Mouse (Mus musculus) liver, embryonic 13.5 days (tissue): Measurements from ENCODE around the gene Cpne8. TPM values are rescaled to one million over a fixed set of nuclear protein-coding genes. Genes with fewer than 3 reads are reported as not detected.

Source experiments
- ATAC-seq: fragments of 200-750 bp; cut with Nextera tagmentation; 2 replicates; pipeline ENCODE4 v1.8.0; 2017; ENCODE audit warnings: low read depth, mild to moderate bottlenecking, moderate number of reproducible peaks, moderate library complexity
- DNase-seq: peaks from one replicate; pipeline ENCODE4 v3.0.0; 2022
- H3K27ac ChIP-seq: fragments of 300-500 bp; sonication (generic); 2 replicates; pipeline ENCODE4 v1.5.1; 2015; ENCODE audit warnings: moderate library complexity, mild to moderate bottlenecking, inconsistent platforms
- H3K27me3 ChIP-seq: fragments of 300-500 bp; sonication (generic); 2 replicates; pipeline ENCODE4 v1.6.1; 2015; ENCODE audit warnings: mild to moderate bottlenecking, inconsistent platforms
- H3K36me3 ChIP-seq: fragments of 300-500 bp; sonication (generic); 2 replicates; pipeline ENCODE4 v1.6.1; 2015; ENCODE audit warnings: mild to moderate bottlenecking, inconsistent platforms
- H3K4me1 ChIP-seq: fragments of 300-500 bp; sonication (generic); replicated peaks from 2 replicates; pipeline ENCODE4 v1.6.1; 2015; ENCODE audit warnings: inconsistent platforms
- H3K4me2 ChIP-seq: fragments of 300-500 bp; sonication (generic); 2 replicates; pipeline ENCODE4 v1.6.1; 2015; ENCODE audit warnings: inconsistent platforms, mild to moderate bottlenecking, moderate library complexity
- H3K4me3 ChIP-seq: fragments of 300-500 bp; sonication (generic); replicated peaks from 2 replicates; pipeline ENCODE4 v1.5.1; 2015; ENCODE audit warnings: mild to moderate bottlenecking, inconsistent platforms
- H3K9ac ChIP-seq: fragments of 300-500 bp; sonication (generic); 2 replicates; pipeline ENCODE4 v1.6.1; 2015; ENCODE audit warnings: mild to moderate bottlenecking, inconsistent platforms
- H3K9me3 ChIP-seq: fragments of 300-500 bp; sonication (generic); replicated peaks from 2 replicates; pipeline ENCODE4 v1.6.1; 2016; ENCODE audit warnings: inconsistent platforms
- WGBS: fragments of 180-500 bp; shearing (Covaris S2); methylation state at CpG from one replicate; pipeline ENCODE4 v1.1.7; 2015; ENCODE audit not compliant: insufficient replicate concordance; 5-methylcytosine and 5-hydroxymethylcytosine counted together
- polyA plus RNA-seq: library from polyadenylated mRNA; unstranded; fragments of >200 nt; fragmentation: Nextera tagmentation; extraction: Ambion mirVana; gene quantifications from 2 replicates; pipeline ENCODE4 v1.2.1, GENCODE M21; 2015

The Cpne8 gene
- polyA plus RNA-seq, 1 experiment from 2014 or later: 1.5 TPM

DNA sequence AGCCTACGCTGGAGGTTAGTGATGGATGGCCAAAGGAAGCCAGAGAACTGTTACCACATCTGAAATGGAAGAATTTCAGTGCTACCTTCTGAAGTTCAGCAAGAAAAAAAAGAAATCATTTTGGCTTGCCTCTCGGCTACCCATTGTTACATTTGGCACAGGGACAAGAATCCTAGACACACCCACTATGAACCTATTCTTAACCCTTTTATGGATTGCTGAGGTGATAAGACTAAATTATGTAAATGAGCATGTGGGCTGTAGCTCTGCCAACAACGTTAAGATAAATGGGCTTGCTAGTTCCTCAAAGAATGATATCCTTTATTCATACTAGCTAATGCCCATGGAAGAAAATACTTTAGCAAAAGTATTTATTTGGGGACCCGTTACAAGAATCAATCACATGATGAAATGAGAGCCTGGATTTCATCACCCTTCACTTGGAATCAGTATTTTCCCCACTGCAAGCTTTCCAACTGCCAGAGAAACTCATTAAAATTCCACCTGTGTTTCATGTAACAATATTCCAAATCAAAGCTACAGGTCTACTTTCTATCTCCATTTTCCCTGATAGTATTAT lies 69.3 kb downstream of the Cpne8 start:
- no peaks in the 10 kb centered on the region for H3K36me3 ChIP-seq
- H3K27ac ChIP-seq: no peak overlapping the region
- H3K4me3 ChIP-seq: no peak overlapping the region
- no peak overlapping the region for H3K9ac ChIP-seq
- no peaks in the 10 kb centered on the region for H3K27me3 ChIP-seq
- ATAC-seq (no peak), DNase-seq (no peak)
- no peak overlapping the region for H3K4me2 ChIP-seq
- H3K9me3 ChIP-seq: no peaks in the 10 kb centered on the region
- WGBS: 49% methylated on average over 4 of the region's 4 CpGs
- H3K4me1 ChIP-seq: no peaks in the 10 kb centered on the region

DNA sequence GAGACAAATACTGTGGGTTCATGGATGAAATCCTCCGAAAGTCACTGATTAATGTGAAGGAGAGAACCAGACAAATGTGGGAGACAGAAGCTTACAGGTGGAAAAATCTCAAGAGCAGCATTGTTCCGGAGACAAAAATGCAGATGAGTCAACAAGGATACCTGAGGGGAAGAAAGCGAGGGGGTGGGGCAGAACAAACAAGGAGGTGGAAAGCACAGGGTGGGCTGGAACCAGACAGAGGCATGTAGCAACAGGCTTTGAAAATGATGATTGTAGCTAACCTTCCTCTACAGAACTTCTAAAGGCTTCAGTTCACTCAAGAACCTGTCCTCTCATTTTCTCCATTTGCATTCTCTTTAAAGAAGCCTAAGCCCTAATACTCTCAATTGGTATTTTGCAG lies 70.9 kb downstream of the Cpne8 start:
- 46% methylated on average over 3 of the region's 3 CpGs for WGBS
- Histone ChIP-seq H3K27ac (no peak overlapping the region), H3K9me3 (no peaks in the 10 kb centered on the region), H3K9ac (no peak overlapping the region), H3K4me1 (no peaks in the 10 kb centered on the region), H3K36me3 (no peaks in the 10 kb centered on the region), H3K4me2 (no peak overlapping the region), H3K4me3 (no peak overlapping the region), H3K27me3 (no peaks in the 10 kb centered on the region)
- DNase-seq: no peak
- ATAC-seq: no peak

DNA sequence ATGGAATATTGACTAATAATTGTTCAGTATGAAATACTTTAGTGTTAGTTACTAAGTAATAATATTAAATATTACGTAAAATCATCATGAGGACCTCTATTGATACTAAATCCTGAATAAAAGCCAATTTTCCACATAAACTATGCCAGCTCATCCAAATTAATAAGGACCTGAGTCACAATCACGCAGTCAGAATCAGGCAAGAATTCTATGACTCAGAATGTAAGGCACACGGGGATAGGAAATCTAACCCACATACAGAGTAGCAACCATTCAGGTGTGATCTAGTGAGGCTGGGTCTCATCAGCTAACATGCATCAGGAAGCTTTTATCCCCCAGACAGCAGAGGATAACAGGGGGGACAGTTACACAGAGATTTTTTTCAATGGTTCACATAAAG lies 72.1 kb downstream of the Cpne8 start:
- ATAC-seq: no peak
- H3K4me2 ChIP-seq: no peak overlapping the region
- H3K9me3 ChIP-seq: no peaks in the 10 kb centered on the region
- 67% methylated on average over 3 of the region's 3 CpGs for WGBS
- no peaks in the 10 kb centered on the region for H3K4me1 ChIP-seq
- no peak overlapping the region for H3K27ac ChIP-seq
- DNase-seq: no peak
- H3K9ac ChIP-seq: no peak overlapping the region
- no peaks in the 10 kb centered on the region for H3K27me3 ChIP-seq
- H3K4me3 ChIP-seq: no peak overlapping the region
- H3K36me3 ChIP-seq: no peaks in the 10 kb centered on the region

DNA sequence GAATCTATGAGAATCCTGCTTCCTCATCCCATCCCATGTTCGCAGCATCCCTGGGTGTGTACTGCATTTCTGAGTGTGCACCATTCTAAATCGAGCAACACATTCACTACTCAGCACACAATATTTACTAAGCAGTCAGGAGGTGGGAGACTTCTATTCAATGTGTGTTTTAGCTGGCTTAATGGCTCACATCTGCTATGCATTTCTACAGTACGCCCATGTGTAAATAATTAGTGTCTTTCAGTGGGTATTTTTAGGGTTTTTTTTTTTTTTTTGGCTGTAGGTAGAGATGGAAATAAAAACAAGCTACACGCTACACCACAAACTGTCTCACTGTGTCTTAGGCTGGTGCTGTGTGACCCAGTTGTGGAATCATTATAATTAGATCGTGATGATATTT lies 75.6 kb downstream of the Cpne8 start:
- Histone ChIP-seq H3K27me3 (no peaks in the 10 kb centered on the region), H3K9ac (no peak overlapping the region), H3K4me1 (no peaks in the 10 kb centered on the region), H3K4me2 (no peak overlapping the region), H3K27ac (no peak overlapping the region), H3K9me3 (no peaks in the 10 kb centered on the region), H3K36me3 (no peaks in the 10 kb centered on the region), H3K4me3 (no peak overlapping the region)
- DNase-seq (no peak), ATAC-seq (no peak)
- 65% methylated on average over 5 of the region's 5 CpGs for WGBS

DNA sequence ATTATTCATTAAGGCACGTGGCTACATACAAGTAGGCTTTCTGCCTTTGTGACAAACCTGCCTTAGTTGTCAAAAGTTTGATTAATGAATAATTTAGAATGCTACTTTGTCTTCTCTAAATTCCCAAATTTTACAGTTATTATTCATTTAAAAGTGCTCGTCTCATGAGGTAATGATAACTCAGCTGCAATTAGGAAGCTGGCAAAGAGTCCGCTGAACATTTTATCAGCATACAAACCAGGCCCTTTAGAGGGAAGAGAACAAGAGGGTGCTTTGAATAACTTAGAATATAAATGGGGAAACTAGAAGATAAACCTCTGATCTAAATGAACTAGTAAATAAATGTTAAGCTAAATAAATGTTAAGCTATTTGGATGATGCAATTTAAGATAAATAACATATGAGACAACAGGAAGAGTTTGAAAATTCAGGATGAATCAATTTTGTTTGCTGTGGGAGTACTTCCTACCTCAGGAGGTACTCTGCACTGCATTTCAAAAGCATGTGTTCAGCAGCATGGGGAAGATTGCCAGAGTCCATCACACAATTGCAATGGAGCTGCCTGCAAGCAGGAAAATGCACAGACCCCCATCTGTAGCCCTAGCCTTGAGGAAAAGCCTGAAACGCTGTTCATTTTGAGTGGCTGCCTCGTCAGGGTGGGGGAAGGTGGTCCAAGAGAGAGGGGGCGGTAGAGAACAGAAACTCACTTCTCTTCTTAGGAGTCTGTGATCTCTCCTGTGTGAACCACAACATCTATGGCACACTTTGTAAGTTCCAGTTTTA lies 81.3 kb downstream of the Cpne8 start:
- DNase-seq (no peak), ATAC-seq (no peak)
- no peak overlapping the region for H3K27ac ChIP-seq
- 60% methylated on average over 6 of the region's 6 CpGs for WGBS
- H3K9ac ChIP-seq: no peak overlapping the region
- H3K4me3 ChIP-seq: no peak overlapping the region
- H3K4me1 ChIP-seq: no peaks in the 10 kb centered on the region
- H3K9me3 ChIP-seq: no peaks in the 10 kb centered on the region
- no peaks in the 10 kb centered on the region for H3K36me3 ChIP-seq
- H3K4me2 ChIP-seq: no peak overlapping the region
- H3K27me3 ChIP-seq: no peaks in the 10 kb centered on the region

DNA sequence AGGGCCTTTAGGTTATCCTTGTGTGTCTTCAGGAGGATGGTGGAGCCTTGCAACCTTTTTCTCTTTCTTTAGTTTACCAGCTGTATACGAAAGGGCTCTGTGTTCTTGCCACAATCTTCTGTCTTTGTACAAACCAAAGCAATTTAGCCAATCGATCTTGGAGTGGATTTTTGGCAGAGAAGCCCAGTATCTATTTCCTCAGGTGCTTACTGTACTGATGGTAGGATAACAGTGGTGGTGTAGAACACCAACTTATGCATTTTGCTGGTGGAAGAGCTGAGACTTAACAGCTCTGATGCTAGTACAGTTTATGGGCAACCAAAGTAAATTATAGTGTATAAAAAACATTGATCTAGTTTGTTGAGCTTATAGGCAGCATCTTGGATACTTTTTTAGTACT lies 83.6 kb downstream of the Cpne8 start:
- H3K4me2 ChIP-seq: no peak overlapping the region
- no peak overlapping the region for H3K4me3 ChIP-seq
- H3K9me3 ChIP-seq: no peaks in the 10 kb centered on the region
- H3K27ac ChIP-seq: no peak overlapping the region
- DNase-seq (no peak), ATAC-seq (no peak)
- no peaks in the 10 kb centered on the region for H3K36me3 ChIP-seq
- no peaks in the 10 kb centered on the region for H3K4me1 ChIP-seq
- H3K27me3 ChIP-seq: no peaks in the 10 kb centered on the region
- H3K9ac ChIP-seq: no peak overlapping the region
- 49% methylated on average over 2 of the region's 2 CpGs for WGBS

DNA sequence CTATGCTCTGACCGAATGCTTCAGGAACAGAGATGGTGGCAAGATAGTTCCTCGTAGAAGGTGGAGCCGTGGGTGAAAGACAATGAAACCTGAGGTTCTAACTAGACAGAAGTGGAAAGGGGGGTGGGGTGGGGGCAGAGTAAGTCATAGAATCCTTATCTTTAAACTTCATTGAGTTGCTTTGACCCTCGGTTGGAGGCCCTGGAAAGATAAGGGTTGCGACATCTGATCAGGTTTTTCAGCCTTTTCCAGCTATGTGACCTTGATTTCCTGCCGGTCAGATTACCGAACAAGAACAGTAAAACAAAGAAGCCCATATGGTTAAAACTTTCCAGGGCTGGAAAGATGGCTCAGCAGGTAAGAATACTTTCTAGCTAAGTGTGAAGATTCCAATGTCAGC lies 89.6 kb downstream of the Cpne8 start:
- 29% methylated on average over 7 of the region's 7 CpGs for WGBS
- Histone ChIP-seq H3K27me3 (no peaks in the 10 kb centered on the region), H3K4me3 (no peak overlapping the region), H3K9me3 (no peaks in the 10 kb centered on the region), H3K9ac (no peak overlapping the region), H3K4me2 (no peak overlapping the region), H3K36me3 (no peaks in the 10 kb centered on the region), H3K4me1 (no peaks in the 10 kb centered on the region), H3K27ac (no peak overlapping the region)
- no peak for ATAC-seq
- no peak for DNase-seq

DNA sequence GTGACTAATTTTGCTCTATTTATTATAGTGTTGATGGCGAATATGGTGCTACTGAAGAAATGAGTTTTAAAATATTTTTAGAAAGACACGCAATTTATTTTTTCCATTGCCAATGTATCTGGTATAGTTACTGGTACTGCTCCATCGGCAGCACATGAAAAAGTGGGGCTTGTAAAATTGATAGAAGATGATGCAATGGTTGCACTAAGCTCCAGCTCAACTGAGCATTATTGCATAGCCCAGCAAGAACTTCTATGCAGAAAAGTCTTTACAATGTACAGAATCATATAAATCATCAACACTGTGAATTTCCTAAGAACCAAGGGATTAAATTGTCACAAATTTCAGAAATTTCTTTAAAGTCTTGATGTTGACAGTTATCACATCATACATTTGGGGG lies 101.8 kb downstream of the Cpne8 start:
- H3K27me3 ChIP-seq: no peaks in the 10 kb centered on the region
- no peak overlapping the region for H3K4me3 ChIP-seq
- no peak overlapping the region for H3K27ac ChIP-seq
- 71% methylated on average over 3 of the region's 3 CpGs for WGBS
- no peaks in the 10 kb centered on the region for H3K9me3 ChIP-seq
- no peak overlapping the region for H3K9ac ChIP-seq
- no peak overlapping the region for H3K4me2 ChIP-seq
- DNase-seq (no peak), ATAC-seq (no peak)
- H3K36me3 ChIP-seq: no peaks in the 10 kb centered on the region
- H3K4me1 ChIP-seq: no peaks in the 10 kb centered on the region

DNA sequence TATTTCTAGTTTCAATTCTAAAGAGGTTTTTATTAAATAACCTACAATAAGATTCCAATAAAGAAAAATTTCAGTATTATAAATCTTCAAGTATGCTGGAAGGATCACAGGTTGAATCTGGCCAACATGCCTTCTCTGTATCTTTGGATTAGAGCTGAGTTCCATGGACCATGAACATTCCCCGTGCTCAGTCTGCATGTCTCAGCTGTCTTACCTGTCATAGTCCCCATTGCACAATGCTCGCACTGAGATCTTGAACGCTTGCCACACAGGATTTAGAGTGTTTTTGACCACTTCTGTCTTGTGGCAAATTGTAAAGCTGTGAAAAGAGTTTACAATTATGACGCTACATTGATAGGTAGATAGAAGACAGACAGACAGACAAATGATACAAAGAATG lies 110.0 kb downstream of the Cpne8 start:
- no peaks in the 10 kb centered on the region for H3K27me3 ChIP-seq
- H3K36me3 ChIP-seq: no peaks in the 10 kb centered on the region
- H3K9me3 ChIP-seq: no peaks in the 10 kb centered on the region
- DNase-seq (no peak), ATAC-seq (no peak)
- H3K27ac ChIP-seq: no peak overlapping the region
- no peaks in the 10 kb centered on the region for H3K4me1 ChIP-seq
- H3K4me3 ChIP-seq: no peak overlapping the region
- H3K4me2 ChIP-seq: no peak overlapping the region
- no peak overlapping the region for H3K9ac ChIP-seq
- WGBS: 68% methylated on average over 4 of the region's 4 CpGs

DNA sequence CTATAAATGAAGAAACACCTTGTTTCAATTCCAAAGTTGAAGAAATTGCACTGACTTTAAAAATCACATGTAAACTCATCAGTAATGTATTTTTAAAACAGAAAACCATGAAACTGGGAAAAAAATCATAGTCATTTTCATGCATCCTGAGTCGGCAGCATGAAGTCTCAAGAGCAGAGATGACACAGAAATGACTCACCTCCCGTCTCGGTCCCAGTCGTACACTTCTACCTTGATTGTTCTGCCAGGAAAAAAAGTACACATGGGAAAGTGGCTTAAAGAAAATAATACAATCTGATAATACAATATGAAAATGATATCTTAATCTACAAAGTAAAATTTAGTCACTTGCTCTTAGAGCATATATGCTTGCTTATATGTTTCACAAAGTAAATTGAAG lies 111.2 kb downstream of the Cpne8 start:
- no peaks in the 10 kb centered on the region for H3K4me1 ChIP-seq
- no peak overlapping the region for H3K9ac ChIP-seq
- ATAC-seq (no peak), DNase-seq (no peak)
- H3K36me3 ChIP-seq: no peaks in the 10 kb centered on the region
- H3K4me2 ChIP-seq: no peak overlapping the region
- no peaks in the 10 kb centered on the region for H3K9me3 ChIP-seq
- no peaks in the 10 kb centered on the region for H3K27me3 ChIP-seq
- H3K27ac ChIP-seq: no peak overlapping the region
- 76% methylated on average over 4 of the region's 4 CpGs for WGBS
- no peak overlapping the region for H3K4me3 ChIP-seq

DNA sequence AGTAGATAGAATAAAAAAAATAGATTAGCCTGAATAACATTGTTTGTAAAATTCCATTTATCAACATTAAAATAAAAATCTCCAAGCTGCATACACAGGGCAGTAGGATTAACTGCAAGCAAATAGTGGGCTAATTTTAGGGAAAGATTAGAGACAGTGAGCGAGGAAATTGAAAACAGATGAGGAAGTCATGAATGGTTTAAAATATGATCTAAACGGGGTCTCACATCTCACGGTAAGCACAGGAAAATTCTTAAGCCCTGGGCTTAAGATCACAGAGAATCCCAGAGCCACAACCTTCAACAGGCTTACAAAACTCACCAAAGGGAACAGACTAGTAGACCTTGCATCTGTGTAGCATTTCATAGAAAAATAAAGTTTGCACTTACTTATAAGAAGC lies 115.2 kb downstream of the Cpne8 start:
- ATAC-seq (no peak), DNase-seq (no peak)
- WGBS: 64% methylated on average over 3 of the region's 3 CpGs
- H3K4me3 ChIP-seq: no peak overlapping the region
- H3K27ac ChIP-seq: no peak overlapping the region
- no peak overlapping the region for H3K4me2 ChIP-seq
- H3K27me3 ChIP-seq: no peaks in the 10 kb centered on the region
- H3K4me1 ChIP-seq: no peaks in the 10 kb centered on the region
- no peaks in the 10 kb centered on the region for H3K36me3 ChIP-seq
- no peak overlapping the region for H3K9ac ChIP-seq
- no peaks in the 10 kb centered on the region for H3K9me3 ChIP-seq

DNA sequence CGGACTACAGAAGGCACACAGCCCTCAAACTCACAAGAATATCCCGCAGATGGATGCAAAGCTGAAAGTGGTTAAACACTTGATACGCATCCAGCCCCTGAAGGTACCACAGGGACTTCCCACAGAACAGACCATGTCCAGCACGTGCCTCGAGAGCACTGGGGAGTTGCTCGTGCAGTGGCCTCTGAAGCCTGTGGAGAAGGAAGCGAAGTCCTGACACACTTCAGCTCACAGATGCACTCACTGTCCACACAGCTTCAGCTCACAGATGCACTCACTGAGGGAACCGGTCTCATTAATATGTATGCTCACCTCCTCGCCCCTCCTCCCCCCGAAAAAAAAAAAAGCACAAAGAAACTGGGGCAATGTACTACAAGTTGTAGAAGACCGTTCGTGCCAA lies 117.6 kb downstream of the Cpne8 start:
- WGBS: 62% methylated on average over 12 of the region's 12 CpGs
- Histone ChIP-seq H3K4me3 (no peak overlapping the region), H3K27ac (no peak overlapping the region), H3K27me3 (no peaks in the 10 kb centered on the region), H3K4me1 (no peaks in the 10 kb centered on the region), H3K9ac (no peak overlapping the region), H3K4me2 (no peak overlapping the region), H3K36me3 (no peaks in the 10 kb centered on the region), H3K9me3 (no peaks in the 10 kb centered on the region)
- ATAC-seq (no peak), DNase-seq (no peak)
